Mouse (Mus musculus): ENCODE measurements at regions not wholly inside any gene's neighbourhood (a gene's known extent, or its start where the extent isn't known, plus 50 kb on each side); places are given as distances from the start of the nearest gene placed in this dataset.

DNA sequence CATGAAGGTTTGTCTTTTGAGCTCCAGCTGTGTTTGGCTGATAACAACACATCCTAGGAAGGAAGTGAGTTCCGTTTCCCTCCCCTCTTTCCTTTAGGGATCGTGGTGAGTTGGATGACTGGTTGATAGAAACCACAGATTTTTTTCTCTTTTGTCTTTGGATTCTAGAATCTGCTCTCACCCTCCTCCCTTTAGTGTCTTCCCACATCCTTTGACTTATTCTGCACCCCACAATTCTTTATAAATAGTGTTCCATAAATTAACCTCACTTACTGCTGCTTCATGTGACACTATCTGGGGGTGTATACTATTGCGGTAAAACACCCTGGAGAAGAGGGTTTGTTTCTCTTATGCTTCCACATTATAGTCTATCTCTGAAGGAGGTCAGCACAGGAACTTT lies 285.7 kb downstream of the CK137956 start:
- no peak overlapping the region for H3K27ac ChIP-seq
- no peaks in the 10 kb centered on the region for H3K27me3 ChIP-seq (replicated peaks)
- no peak for ATAC-seq
- no peak overlapping the region for H3K9ac ChIP-seq
- H3K4me3 ChIP-seq = no peak overlapping the region
- WGBS (ENCODE audit: insufficient replicate concordance) = 34% methylated on average over 3 of the region's 3 CpGs
- H3K36me3 ChIP-seq = no peaks in the 10 kb centered on the region
- H3K9me3 ChIP-seq (replicated peaks) = no peaks in the 10 kb centered on the region
- no peaks in the 10 kb centered on the region for H3K4me1 ChIP-seq
- no peak overlapping the region for H3K4me2 ChIP-seq

DNA sequence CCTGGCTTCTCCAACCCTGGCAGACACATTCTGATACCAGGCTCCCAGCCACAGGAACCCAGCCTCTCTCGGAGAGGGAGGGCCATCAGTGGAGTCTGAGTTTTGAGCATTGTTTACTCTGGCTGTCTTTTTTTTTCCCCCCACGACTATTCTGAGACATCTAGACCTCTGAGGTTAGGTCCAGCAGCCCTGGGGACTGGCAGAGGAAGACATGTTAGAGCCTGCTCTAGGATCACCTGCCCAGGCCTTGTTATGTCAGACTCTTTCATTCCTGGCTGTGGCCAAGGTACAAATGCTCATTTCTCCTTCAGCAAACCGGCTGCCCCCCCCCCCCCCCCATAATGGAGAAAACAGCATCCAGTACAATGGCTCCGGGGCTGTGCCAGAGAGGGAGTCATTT lies 291.4 kb downstream of the CK137956 start:
- Histone ChIP-seq H3K4me3 (no peak overlapping the region), H3K9ac (no peak overlapping the region), H3K27ac (no peak overlapping the region), H3K9me3 (replicated peaks) (no peaks in the 10 kb centered on the region), H3K36me3 (no peaks in the 10 kb centered on the region), H3K4me2 (no peak overlapping the region), H3K27me3 (replicated peaks) (no peaks in the 10 kb centered on the region), H3K4me1 (no peaks in the 10 kb centered on the region)
- 40% methylated on average over 4 of the region's 4 CpGs for WGBS (ENCODE audit: insufficient replicate concordance)
- ATAC-seq = no peak

DNA sequence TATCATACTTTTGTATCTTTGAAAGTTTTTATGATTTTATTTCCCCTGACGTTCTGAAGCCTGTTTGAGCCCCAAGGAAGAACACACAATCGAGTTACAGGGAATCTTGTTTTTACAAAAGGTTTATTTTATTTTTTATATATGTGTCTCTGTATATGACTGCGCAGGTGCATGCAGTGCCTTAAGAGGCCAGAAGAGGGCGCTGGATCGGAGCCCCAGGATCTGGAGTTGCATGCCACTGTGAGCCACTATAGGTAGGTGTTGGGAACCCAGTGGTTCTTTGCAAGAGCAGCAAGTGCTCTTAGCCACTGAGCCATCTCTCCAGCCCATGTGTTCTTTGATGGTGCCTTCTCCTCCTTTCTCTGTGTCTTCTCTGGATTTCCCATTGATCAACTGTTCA lies 292.3 kb downstream of the CK137956 start:
- no peaks in the 10 kb centered on the region for H3K36me3 ChIP-seq
- WGBS (ENCODE audit: insufficient replicate concordance) = 32% methylated on average over 5 of the region's 5 CpGs
- no peak for ATAC-seq
- H3K4me1 ChIP-seq = no peaks in the 10 kb centered on the region
- no peak overlapping the region for H3K9ac ChIP-seq
- H3K27me3 ChIP-seq (replicated peaks) = no peaks in the 10 kb centered on the region
- no peaks in the 10 kb centered on the region for H3K9me3 ChIP-seq (replicated peaks)
- no peak overlapping the region for H3K4me2 ChIP-seq
- H3K27ac ChIP-seq = no peak overlapping the region
- no peak overlapping the region for H3K4me3 ChIP-seq

DNA sequence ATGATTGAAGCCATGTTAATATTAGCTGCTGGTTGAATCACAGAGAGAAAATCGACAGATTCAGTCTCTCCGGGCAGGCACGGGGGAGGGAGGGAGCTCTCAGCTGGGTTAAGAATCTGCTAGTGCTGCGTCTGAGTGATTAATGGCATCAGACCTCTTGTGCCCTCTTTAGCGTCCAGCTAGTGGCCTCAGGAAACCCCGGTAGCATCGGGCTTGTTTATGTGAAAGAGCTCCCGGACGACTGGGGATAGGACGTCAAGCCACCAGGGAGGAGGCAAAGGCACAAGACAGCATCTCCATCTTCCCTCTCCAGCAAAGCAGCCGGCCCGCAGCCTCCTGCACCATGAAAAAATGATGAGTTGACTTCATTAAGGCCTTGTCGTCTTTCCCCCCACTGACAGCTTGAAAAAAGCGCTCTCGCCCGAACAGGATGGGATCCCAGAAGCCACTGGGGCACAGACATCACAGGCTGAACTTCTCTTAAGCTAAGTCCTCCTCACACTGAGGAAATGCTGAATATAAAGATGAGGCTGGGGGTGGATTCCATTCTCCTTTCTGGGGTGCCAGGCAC lies 294.9 kb downstream of the CK137956 start:
- H3K9me3 ChIP-seq (replicated peaks) = no peaks in the 10 kb centered on the region
- no peak overlapping the region for H3K4me3 ChIP-seq
- ATAC-seq = no peak
- H3K27ac ChIP-seq = no peak overlapping the region
- H3K4me2 ChIP-seq = no peak overlapping the region
- H3K4me1 ChIP-seq = no peaks in the 10 kb centered on the region
- H3K36me3 ChIP-seq = no peaks in the 10 kb centered on the region
- no peaks in the 10 kb centered on the region for H3K27me3 ChIP-seq (replicated peaks)
- WGBS (ENCODE audit: insufficient replicate concordance) = 49% methylated on average over 16 of the region's 16 CpGs
- no peak overlapping the region for H3K9ac ChIP-seq

DNA sequence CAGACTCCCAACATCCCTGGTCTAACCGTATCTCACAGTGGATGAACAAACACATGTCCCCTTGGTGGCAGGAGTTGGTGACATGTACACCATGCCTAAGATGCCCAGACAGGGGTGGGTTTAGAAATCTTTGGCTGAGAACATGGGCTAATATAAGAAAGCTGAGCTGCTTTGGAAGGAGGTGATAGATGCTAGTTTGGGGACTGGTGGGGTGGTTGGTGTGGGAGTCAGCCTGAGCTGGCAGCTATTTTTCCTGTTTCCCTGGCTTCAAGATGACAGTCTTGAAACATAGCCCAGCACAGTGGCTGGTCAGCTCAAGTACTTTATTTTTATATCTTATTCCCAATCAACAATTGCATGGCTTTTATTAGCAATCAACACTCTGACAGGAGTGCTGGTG lies 302.0 kb upstream of the Gjb5 start:
- no peak for ATAC-seq

DNA sequence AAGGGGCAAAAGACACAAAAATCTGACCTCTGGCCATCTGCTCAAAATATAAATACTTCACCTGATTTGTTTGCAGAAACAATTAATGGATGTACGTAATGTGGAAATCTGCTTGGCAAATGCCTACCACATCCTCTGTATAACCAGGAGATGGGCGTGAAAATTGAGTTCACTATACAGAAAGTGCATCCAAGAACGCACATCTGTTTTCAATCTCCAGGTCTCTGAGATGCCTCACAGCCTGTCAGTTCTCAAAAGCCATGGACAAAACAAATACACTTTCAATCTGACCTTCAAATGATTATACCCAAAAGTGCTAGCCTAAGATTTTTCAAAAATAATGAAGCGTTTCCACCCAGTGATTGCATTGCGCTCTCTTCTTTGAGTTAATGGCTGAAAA lies 293.6 kb upstream of the Gjb5 start:
- H3K36me3 ChIP-seq = no peaks in the 10 kb centered on the region
- no peaks in the 10 kb centered on the region for H3K27me3 ChIP-seq (replicated peaks)
- no peak overlapping the region for H3K4me3 ChIP-seq
- ATAC-seq = no peak
- WGBS (ENCODE audit: insufficient replicate concordance) = 72% methylated on average over 5 of the region's 5 CpGs
- no peak overlapping the region for H3K9ac ChIP-seq
- no peak overlapping the region for H3K4me2 ChIP-seq
- no peaks in the 10 kb centered on the region for H3K9me3 ChIP-seq (replicated peaks)
- H3K27ac ChIP-seq = no peak overlapping the region
- no peaks in the 10 kb centered on the region for H3K4me1 ChIP-seq

More for the DNA sequence above, 302.0 kb upstream of the Gjb5 start:
- Histone ChIP-seq H3K27ac (no peak overlapping the region), H3K9me3 (replicated peaks) (no peaks in the 10 kb centered on the region), H3K4me2 (no peak overlapping the region), H3K9ac (no peak overlapping the region), H3K4me3 (no peak overlapping the region), H3K36me3 (no peaks in the 10 kb centered on the region), H3K4me1 (no peaks in the 10 kb centered on the region), H3K27me3 (replicated peaks) (no peaks in the 10 kb centered on the region)
- WGBS (ENCODE audit: insufficient replicate concordance) = 69% methylated on average over 1 of the region's 1 CpGs

DNA sequence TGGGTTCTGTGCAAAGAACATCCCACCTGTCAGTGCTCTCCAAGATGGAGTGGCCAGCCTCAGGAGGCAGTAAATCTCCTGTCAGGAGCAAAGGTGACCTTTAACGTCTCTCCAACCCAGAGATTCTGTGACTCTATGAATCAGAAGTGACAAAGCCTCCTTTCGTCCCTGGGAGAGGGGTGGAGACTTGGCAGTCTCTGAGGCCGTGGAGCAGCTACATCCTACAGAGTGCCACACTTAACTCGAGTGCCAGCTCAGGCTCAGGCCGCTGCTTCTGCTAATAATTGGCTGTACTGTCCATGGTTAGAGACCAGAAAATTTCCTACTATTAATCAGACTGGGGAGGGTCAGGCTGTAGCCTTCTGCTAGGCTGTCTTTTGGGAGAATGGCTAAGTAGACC lies 290.0 kb upstream of the Gjb5 start:
- no peak for ATAC-seq
- H3K9ac ChIP-seq = no peak overlapping the region
- H3K4me3 ChIP-seq = no peak overlapping the region
- H3K27me3 ChIP-seq (replicated peaks) = no peaks in the 10 kb centered on the region
- H3K4me1 ChIP-seq = no peaks in the 10 kb centered on the region
- no peak overlapping the region for H3K27ac ChIP-seq
- no peaks in the 10 kb centered on the region for H3K9me3 ChIP-seq (replicated peaks)
- H3K36me3 ChIP-seq = no peaks in the 10 kb centered on the region
- WGBS (ENCODE audit: insufficient replicate concordance) = 52% methylated on average over 5 of the region's 5 CpGs
- no peak overlapping the region for H3K4me2 ChIP-seq

DNA sequence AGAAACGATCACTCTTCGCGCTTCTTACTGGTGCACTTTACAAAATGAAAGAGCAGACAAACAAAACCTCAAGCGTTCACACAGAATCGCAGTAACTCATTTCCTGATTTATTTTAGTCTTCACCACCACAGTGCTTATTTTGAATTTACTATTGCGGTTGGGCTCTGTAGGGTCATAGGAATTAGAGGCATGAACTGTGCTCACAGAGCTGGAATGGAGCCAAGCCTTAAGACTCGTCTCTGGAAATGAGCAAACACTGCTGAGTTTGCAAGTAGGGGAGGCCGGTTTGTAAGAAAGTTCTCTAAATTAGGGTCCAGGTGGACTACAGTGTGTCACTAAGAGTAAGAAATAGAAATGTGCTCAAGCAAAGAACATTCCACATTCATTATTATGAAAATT lies 289.2 kb upstream of the Gjb5 start:
- no peak overlapping the region for H3K27ac ChIP-seq
- H3K4me2 ChIP-seq = no peak overlapping the region

DNA sequence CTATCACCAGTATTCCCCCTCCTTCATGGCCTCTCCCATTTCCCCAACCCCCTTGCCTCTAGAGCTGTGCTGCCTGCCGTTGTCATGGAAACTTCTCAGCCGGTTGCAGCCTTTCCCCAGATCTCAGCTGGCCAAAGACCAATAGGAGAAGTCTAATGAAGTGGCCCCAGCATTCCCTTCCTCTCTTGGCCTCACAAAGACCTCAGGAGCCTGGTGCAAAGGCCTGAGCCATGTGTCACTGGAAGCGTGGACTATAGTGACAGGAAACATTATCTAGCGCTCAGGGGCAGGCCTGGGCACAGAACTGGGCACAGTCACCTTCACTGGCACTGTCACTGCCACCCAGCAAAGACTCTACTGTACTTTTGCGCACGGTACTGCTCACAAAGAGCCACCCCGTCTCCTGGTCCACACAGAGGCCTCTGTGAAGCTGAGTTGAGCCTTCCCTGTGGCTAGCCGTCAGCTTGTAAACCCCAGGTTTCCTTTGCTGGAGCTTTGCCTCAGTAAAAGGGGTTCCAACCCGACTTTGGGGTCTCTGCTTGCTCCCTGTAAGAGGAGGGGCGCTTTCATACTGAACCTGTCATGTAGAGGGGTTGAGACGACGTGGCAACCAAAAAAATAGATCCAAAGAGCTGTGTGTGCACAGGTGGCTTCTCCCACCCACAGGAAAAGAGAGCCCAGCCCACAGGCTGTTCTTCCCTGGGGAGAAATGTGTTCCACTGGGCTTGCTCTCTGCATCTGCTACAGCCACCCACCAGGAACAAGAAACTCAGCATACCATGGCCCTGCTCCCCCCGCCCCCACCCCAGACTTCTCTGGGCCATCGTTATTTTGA lies 282.5 kb upstream of the Gjb5 start:
- no peak overlapping the region for H3K4me2 ChIP-seq
- 48% methylated on average over 14 of the region's 14 CpGs for WGBS (ENCODE audit: insufficient replicate concordance)
- ATAC-seq = no peak
- H3K36me3 ChIP-seq = no peaks in the 10 kb centered on the region
- no peaks in the 10 kb centered on the region for H3K27me3 ChIP-seq (replicated peaks)
- H3K9ac ChIP-seq = no peak overlapping the region
- H3K27ac ChIP-seq = no peak overlapping the region
- no peak overlapping the region for H3K4me3 ChIP-seq
- H3K9me3 ChIP-seq (replicated peaks) = no peaks in the 10 kb centered on the region
- H3K4me1 ChIP-seq = no peaks in the 10 kb centered on the region

More for the DNA sequence above, 289.2 kb upstream of the Gjb5 start:
- WGBS (ENCODE audit: insufficient replicate concordance) = 75% methylated on average over 8 of the region's 8 CpGs
- Histone ChIP-seq H3K9me3 (replicated peaks) (no peaks in the 10 kb centered on the region), H3K4me3 (no peak overlapping the region), H3K27me3 (replicated peaks) (no peaks in the 10 kb centered on the region), H3K9ac (no peak overlapping the region), H3K36me3 (no peaks in the 10 kb centered on the region), H3K4me1 (no peaks in the 10 kb centered on the region)
- no peak for ATAC-seq

DNA sequence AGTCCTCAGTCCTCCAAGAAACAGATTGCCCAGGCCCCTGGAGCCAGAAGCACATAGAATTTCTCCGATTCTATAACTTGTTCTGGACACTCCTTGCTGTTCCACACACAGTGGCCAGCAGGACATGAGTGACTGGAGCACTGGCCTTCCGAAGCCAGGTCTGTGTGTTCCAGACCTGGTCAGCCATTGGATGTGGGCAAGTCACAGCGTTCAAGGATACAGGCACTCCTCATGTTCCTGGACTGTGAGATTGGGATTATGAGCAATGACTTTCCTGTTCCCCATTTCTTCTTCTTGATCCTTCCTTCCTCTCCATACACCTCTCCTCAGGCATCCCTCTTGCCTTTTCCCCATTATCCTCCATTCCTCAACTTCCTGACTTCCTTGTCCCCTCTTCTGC lies 281.8 kb upstream of the Gjb5 start:
- H3K9me3 ChIP-seq (replicated peaks) = no peaks in the 10 kb centered on the region
- H3K4me3 ChIP-seq = no peak overlapping the region
- H3K4me1 ChIP-seq = no peaks in the 10 kb centered on the region
- H3K9ac ChIP-seq = no peak overlapping the region
- H3K27ac ChIP-seq = no peak overlapping the region
- 71% methylated on average over 3 of the region's 3 CpGs for WGBS (ENCODE audit: insufficient replicate concordance)
- no peak overlapping the region for H3K4me2 ChIP-seq
- no peaks in the 10 kb centered on the region for H3K36me3 ChIP-seq
- no peak for ATAC-seq
- H3K27me3 ChIP-seq (replicated peaks) = no peaks in the 10 kb centered on the region

DNA sequence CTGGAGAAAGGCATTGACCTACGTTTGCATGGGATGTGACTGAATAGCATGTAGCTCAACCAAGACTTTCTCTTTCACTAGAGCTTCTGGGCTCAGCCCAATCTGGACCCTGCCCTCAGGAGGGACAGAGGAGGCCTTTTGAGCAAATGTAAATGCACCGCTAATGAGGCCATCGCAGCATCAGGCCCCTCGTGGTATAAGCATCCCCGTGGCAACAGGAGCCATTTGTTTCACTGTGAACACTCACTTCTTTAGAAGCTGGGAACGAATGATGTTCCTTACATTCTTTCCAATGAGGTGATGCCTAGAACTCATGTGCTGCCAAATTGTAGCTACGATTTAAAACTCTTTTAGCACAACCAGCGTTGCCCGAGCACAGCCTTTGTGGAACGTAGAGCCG lies 279.0 kb upstream of the Gjb5 start:
- 61% methylated on average over 11 of the region's 11 CpGs for WGBS (ENCODE audit: insufficient replicate concordance)
- no peaks in the 10 kb centered on the region for H3K27me3 ChIP-seq (replicated peaks)
- no peak for ATAC-seq

DNA sequence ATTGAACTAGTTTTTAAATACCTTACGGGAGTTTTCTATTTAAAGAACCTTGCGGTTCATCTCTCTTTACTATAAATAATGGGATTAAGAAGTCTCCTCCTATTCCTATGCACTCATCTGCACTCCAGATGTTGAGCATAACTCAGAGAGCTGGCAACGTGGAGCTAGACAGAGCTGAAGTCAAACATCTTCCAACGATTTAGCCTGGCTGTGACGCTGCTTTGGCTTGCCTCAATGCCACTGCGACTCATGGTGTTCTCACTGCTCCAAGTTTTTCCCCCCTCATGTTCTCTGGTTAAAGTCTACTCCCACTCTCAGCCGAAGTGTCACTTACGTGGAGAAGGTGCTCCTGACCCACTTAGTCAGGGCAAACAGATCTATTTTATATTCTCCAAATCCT lies 277.3 kb upstream of the Gjb5 start:
- no peak overlapping the region for H3K4me3 ChIP-seq
- H3K36me3 ChIP-seq = no peaks in the 10 kb centered on the region
- ATAC-seq = no peak
- no peaks in the 10 kb centered on the region for H3K9me3 ChIP-seq (replicated peaks)
- no peak overlapping the region for H3K27ac ChIP-seq
- H3K9ac ChIP-seq = no peak overlapping the region
- H3K4me1 ChIP-seq = no peaks in the 10 kb centered on the region
- 72% methylated on average over 8 of the region's 8 CpGs for WGBS (ENCODE audit: insufficient replicate concordance)
- no peak overlapping the region for H3K4me2 ChIP-seq
- no peaks in the 10 kb centered on the region for H3K27me3 ChIP-seq (replicated peaks)

More for the DNA sequence above, 279.0 kb upstream of the Gjb5 start:
- Histone ChIP-seq H3K9me3 (replicated peaks) (no peaks in the 10 kb centered on the region), H3K4me2 (no peak overlapping the region), H3K27ac (no peak overlapping the region), H3K4me3 (no peak overlapping the region), H3K36me3 (no peaks in the 10 kb centered on the region), H3K4me1 (no peaks in the 10 kb centered on the region), H3K9ac (no peak overlapping the region)

DNA sequence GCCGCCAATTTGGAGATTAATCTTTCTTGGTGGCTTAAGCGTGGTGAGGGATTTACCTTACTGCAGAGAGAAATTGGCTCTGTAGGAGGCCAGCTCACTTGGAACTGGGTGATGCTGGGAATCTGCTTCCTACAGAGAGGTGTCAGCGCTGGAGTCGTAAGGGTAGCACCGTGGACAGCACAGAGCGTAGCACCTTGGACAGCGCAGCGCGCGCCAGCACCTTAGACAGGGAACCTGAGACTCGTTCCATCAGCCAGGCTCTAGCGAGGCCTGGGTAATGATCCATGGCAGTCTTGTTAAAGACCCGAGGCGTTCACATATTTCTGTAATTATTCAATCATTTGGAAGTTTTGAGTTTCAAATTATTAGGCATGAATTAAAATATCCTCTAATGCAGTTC lies 261.9 kb upstream of the Gjb5 start:
- Histone ChIP-seq H3K36me3 (no peaks in the 10 kb centered on the region), H3K4me1 (no peaks in the 10 kb centered on the region), H3K27me3 (replicated peaks) (no peaks in the 10 kb centered on the region), H3K9me3 (replicated peaks) (peaks cover 2% of the 10 kb centered on the region; the same call in 1 of the 2 replicates), H3K9ac (no peak overlapping the region), H3K27ac (no peak overlapping the region), H3K4me3 (no peak overlapping the region), H3K4me2 (no peak overlapping the region)
- WGBS (ENCODE audit: insufficient replicate concordance) = 10% methylated on average over 14 of the region's 14 CpGs
- no peak for ATAC-seq
